Mouse (Mus musculus) neural tube, embryonic 12.5 days (tissue): Measurements from ENCODE around the gene Cecr2. TPM values are rescaled to one million over a fixed set of nuclear protein-coding genes. Genes with fewer than 3 reads are reported as not detected.

ENCODE experiments used
- ATAC-seq: fragments of 200-750 bp; cut with Nextera tagmentation; 2 replicates; pipeline ENCODE4 v1.8.0; 2017; ENCODE audit warnings: low read depth, mild to moderate bottlenecking, moderate TSS enrichment, moderate library complexity; ENCODE audit not compliant: low FRiP score
- H3K27ac ChIP-seq: fragments of 300-500 bp; sonication (generic); 2 replicates; pipeline ENCODE4 v1.5.1; 2016
- H3K27me3 ChIP-seq: fragments of 300-500 bp; sonication (generic); replicated peaks from 2 replicates; pipeline ENCODE4 v1.6.1; 2016; ENCODE audit warnings: mild to moderate bottlenecking
- H3K36me3 ChIP-seq: fragments of 300-500 bp; sonication (generic); 2 replicates; pipeline ENCODE4 v1.6.1; 2016; ENCODE audit warnings: mild to moderate bottlenecking
- H3K4me1 ChIP-seq: fragments of 300-500 bp; sonication (generic); 2 replicates; pipeline ENCODE4 v1.6.1; 2016
- H3K4me2 ChIP-seq: fragments of 300-500 bp; sonication (generic); replicated peaks from 2 replicates; pipeline ENCODE4 v1.6.1; 2016; ENCODE audit warnings: mild to moderate bottlenecking
- H3K4me3 ChIP-seq: fragments of 300-500 bp; sonication (generic); 2 replicates; pipeline ENCODE4 v1.5.1; 2016
- H3K9ac ChIP-seq: fragments of 300-500 bp; sonication (generic); 2 replicates; pipeline ENCODE4 v1.6.1; 2016; ENCODE audit warnings: mild to moderate bottlenecking
- H3K9me3 ChIP-seq: fragments of 300-500 bp; sonication (generic); 2 replicates; pipeline ENCODE4 v1.6.1; 2016; ENCODE audit warnings: mild to moderate bottlenecking
- WGBS: fragments of 180-500 bp; shearing (Covaris S2); methylation state at CpG from one replicate; pipeline ENCODE4 v1.1.7; 2016; 5-methylcytosine and 5-hydroxymethylcytosine counted together
- polyA plus RNA-seq: library from polyadenylated mRNA; unstranded; fragments of >200 nt; fragmentation: Nextera tagmentation; extraction: Ambion mirVana; gene quantifications from 2 replicates; pipeline ENCODE4 v1.2.1, GENCODE M21; 2016

Gene Cecr2
- polyA plus RNA-seq, 1 experiment from 2014 or later = 17.9 TPM

- Histone ChIP-seq H3K27me3 (no peaks in the 10 kb centered on the region), H3K9ac (no peak overlapping the region), H3K36me3 (peaks cover 21% of the 10 kb centered on the region), H3K4me1 (no peaks in the 10 kb centered on the region), H3K4me2 (no peak overlapping the region), H3K9me3 (no peaks in the 10 kb centered on the region), H3K4me3 (no peak overlapping the region), H3K27ac (no peak overlapping the region)
- WGBS = 80% methylated on average over 3 of the region's 3 CpGs
- ATAC-seq = peak; percentile 81; the same call in 1 of the 2 replicates
Measured at GRCm38 (mm10) chr6:120736566-120736965, 70.4 kb downstream of the Cecr2 start.

GRCm38 (mm10) chr6:120743130-120743529, 77.0 kb downstream of the Cecr2 start:
- H3K4me1 ChIP-seq = no peaks in the 10 kb centered on the region
- no peak for ATAC-seq
- no peak overlapping the region for H3K4me3 ChIP-seq
- H3K27ac ChIP-seq = no peak overlapping the region
- H3K9me3 ChIP-seq = no peaks in the 10 kb centered on the region
- peaks cover 10% of the 10 kb centered on the region for H3K36me3 ChIP-seq
- no peaks in the 10 kb centered on the region for H3K27me3 ChIP-seq
- WGBS = 89% methylated on average over 2 of the region's 2 CpGs
- no peak overlapping the region for H3K4me2 ChIP-seq
- no peak overlapping the region for H3K9ac ChIP-seq

- Histone ChIP-seq H3K36me3 (peaks cover 2% of the 10 kb centered on the region; the same call in 1 of the 2 replicates), H3K4me2 (no peak overlapping the region), H3K27ac (no peak overlapping the region), H3K4me3 (no peak overlapping the region), H3K27me3 (no peaks in the 10 kb centered on the region), H3K9me3 (no peaks in the 10 kb centered on the region), H3K9ac (no peak overlapping the region), H3K4me1 (no peaks in the 10 kb centered on the region)
- 94% methylated on average over 7 of the region's 7 CpGs for WGBS
- no peak for ATAC-seq
Measured at GRCm38 (mm10) chr6:120744266-120744665, 78.1 kb downstream of the Cecr2 start.

GRCm38 (mm10) chr6:120746416-120746815, 80.2 kb downstream of the Cecr2 start:
- H3K27me3 ChIP-seq = no peaks in the 10 kb centered on the region
- H3K9ac ChIP-seq = no peak overlapping the region
- H3K4me3 ChIP-seq = no peak overlapping the region
- peaks cover 11% of the 10 kb centered on the region for H3K36me3 ChIP-seq
- H3K27ac ChIP-seq = no peak overlapping the region
- no peaks in the 10 kb centered on the region for H3K9me3 ChIP-seq
- H3K4me2 ChIP-seq = no peak overlapping the region
- no peak for ATAC-seq
- WGBS = 98% methylated on average over 2 of the region's 2 CpGs
- no peaks in the 10 kb centered on the region for H3K4me1 ChIP-seq

DNA sequence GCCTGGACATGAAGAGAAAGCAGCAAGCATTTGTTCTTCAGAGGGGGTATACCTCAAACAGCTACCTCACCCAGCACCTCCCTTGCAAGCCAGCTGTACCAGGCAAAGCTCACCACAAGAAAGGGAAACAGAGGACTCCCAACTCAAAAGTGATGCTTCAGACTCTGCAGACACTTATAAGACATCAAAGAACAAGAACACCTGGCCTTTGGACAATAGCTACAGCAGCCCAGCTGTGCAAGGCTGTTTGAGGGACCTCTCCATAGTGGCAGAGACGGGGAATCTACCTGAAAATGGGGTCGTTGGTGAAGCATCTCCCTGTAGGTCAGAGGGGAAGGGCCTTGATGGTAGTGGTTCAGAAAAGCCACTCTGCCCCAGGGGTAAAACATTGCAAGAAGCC, 95.0 kb downstream of the Cecr2 start:
- no peak overlapping the region for H3K4me3 ChIP-seq
- H3K4me1 ChIP-seq = no peaks in the 10 kb centered on the region
- no peak overlapping the region for H3K9ac ChIP-seq
- no peak overlapping the region for H3K4me2 ChIP-seq
- 90% methylated on average over 2 of the region's 2 CpGs for WGBS
- no peaks in the 10 kb centered on the region for H3K9me3 ChIP-seq
- ATAC-seq = no peak
- no peaks in the 10 kb centered on the region for H3K27me3 ChIP-seq
- peaks cover 78% of the 10 kb centered on the region for H3K36me3 ChIP-seq
- no peak overlapping the region for H3K27ac ChIP-seq

DNA sequence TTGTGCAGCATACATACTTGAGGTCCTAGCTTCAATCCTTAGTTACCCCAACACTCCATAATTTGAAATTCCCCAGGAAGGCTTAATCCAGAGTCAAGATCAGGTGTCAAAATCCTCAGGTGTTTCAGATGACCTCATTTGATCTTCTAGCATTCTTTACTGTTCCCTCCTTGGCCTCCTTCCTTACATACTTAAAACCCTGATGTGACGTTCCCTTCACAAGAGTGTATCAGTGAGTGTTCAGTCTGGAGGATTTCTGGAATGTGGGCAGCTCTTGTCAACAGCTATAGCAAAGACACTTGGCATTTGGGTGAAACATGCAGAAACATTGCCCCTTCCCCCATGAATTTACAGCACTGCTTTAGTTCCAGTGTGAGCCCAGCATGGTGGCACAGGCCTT, 103.8 kb downstream of the Cecr2 start:
- Histone ChIP-seq H3K27ac (no peak overlapping the region), H3K4me2 (no peak overlapping the region), H3K4me3 (no peak overlapping the region), H3K9me3 (no peaks in the 10 kb centered on the region), H3K27me3 (no peaks in the 10 kb centered on the region), H3K36me3 (peaks cover 22% of the 10 kb centered on the region), H3K4me1 (peaks cover 26% of the 10 kb centered on the region), H3K9ac (no peak overlapping the region)
- no peak for ATAC-seq
- 85% methylated on average over 1 of the region's 1 CpGs for WGBS

- Histone ChIP-seq H3K9me3 (no peaks in the 10 kb centered on the region), H3K4me2 (no peak overlapping the region), H3K9ac (no peak overlapping the region), H3K27ac (no peak overlapping the region), H3K4me3 (no peak overlapping the region), H3K4me1 (peaks cover 26% of the 10 kb centered on the region), H3K27me3 (no peaks in the 10 kb centered on the region), H3K36me3 (peaks cover 11% of the 10 kb centered on the region)
- no peak for ATAC-seq
- 97% methylated on average over 1 of the region's 1 CpGs for WGBS
Measured at GRCm38 (mm10) chr6:120771366-120771765, 105.2 kb downstream of the Cecr2 start.

DNA sequence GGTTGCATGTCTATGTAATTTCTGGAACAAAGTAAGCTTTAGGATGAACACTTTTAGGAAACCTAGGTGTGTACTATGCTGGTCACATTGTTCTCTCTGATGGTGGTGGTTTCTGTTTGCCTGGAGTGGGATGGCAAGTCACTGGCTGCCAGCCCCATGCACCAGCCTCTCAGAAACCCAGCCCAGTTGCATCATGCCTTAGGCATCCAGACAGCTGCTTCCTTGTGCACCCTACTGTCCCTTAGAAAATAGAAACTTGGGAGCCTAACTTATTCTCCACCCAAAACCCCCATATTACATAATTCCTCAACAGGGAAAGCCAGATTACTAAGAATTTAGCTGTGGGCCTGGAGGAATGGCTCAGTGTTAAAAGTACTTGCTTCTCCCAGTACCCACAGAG, 105.9 kb downstream of the Cecr2 start:
- no peak overlapping the region for H3K9ac ChIP-seq
- H3K36me3 ChIP-seq = peaks cover 9% of the 10 kb centered on the region; the same call in 1 of the 2 replicates
- peak overlapping the region; percentile 67; the same call in 1 of the 2 replicates for H3K27ac ChIP-seq
- H3K4me2 ChIP-seq = no peak overlapping the region
- no peaks in the 10 kb centered on the region for H3K27me3 ChIP-seq
- no peak for ATAC-seq
- H3K4me3 ChIP-seq = no peak overlapping the region
- H3K4me1 ChIP-seq = peaks cover 26% of the 10 kb centered on the region
- no peaks in the 10 kb centered on the region for H3K9me3 ChIP-seq

DNA sequence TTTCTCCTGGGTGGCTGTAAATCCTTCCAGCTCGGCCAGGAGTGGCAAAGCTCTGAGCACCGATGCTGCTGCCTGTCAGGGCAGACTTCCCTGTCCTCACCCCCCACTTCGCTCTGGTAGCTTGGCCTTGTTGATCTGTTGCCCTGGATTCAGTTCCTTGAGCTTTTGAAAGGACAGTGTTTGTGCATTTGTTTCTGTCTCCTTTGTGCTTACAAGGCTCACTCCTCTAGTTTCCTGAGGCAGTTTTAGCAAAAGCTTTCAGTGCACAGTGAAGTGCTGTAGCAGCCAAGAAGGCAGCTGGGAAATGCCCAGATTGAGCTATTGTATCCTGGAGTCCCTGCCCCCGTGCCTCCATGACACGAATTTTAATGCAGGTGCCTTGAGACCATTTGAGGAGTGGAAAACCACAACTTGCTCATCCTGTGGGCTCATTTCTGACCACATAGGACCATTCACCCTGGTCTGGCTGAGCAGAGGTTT, 107.0 kb downstream of the Cecr2 start, which contains the start of gene Slc25a18:
TSS of gene Slc25a18 (plus strand) at position 430 of the 480 bp plus-strand sequence.
- 19% methylated on average over 5 of the region's 5 CpGs for WGBS
- Histone ChIP-seq H3K9me3 (no peaks in the 10 kb centered on the region), H3K36me3 (peaks cover 4% of the 10 kb centered on the region; the same call in 1 of the 2 replicates), H3K4me2 (peak within 1 kb of the TSS; percentile 27; the same call in 1 of the 2 replicates), H3K9ac (no peak within 1 kb of the TSS), H3K4me3 (no peak within 1 kb of the TSS), H3K27ac (peak within 1 kb of the TSS; percentile 67), H3K4me1 (peaks cover 26% of the 10 kb centered on the region), H3K27me3 (no peaks in the 10 kb centered on the region)
- ATAC-seq = peak; percentile 82

GRCm38 (mm10) chr6:120773763-120774162, 107.6 kb downstream of the Cecr2 start:
- Histone ChIP-seq H3K27ac (peak overlapping the region; percentile 67), H3K4me2 (peak overlapping the region; percentile 27; the same call in 1 of the 2 replicates), H3K4me3 (no peak overlapping the region), H3K27me3 (no peaks in the 10 kb centered on the region), H3K36me3 (no peaks in the 10 kb centered on the region), H3K9me3 (no peaks in the 10 kb centered on the region), H3K9ac (no peak overlapping the region), H3K4me1 (peaks cover 26% of the 10 kb centered on the region)
- 58% methylated on average over 6 of the region's 6 CpGs for WGBS
- peak; percentile 49 for ATAC-seq

DNA sequence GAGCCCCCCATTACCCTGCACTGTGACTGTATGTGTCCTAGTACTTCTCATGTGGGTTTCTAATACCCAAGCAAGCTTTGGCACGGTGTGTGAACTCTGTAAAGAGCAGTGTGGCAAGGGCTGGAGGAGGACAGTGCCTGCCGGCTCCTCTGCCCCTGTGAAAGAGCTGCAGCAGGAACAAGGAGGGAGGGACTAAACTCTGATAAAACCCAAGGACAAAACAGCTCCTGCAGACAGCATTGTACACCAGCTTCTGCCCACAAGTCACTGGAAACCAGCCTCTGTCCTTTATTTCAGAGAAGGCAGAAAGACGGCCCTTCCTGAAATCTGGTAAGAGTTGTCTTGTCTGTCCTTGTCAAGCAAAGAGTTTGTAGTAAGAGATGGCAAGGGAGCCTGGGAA, 110.1 kb downstream of the Cecr2 start:
- Histone ChIP-seq H3K4me1 (peaks cover 26% of the 10 kb centered on the region), H3K27ac (no peak overlapping the region), H3K36me3 (no peaks in the 10 kb centered on the region), H3K9me3 (no peaks in the 10 kb centered on the region), H3K27me3 (no peaks in the 10 kb centered on the region), H3K4me2 (no peak overlapping the region), H3K9ac (no peak overlapping the region), H3K4me3 (no peak overlapping the region)
- WGBS = 93% methylated on average over 3 of the region's 3 CpGs
- ATAC-seq = no peak

DNA sequence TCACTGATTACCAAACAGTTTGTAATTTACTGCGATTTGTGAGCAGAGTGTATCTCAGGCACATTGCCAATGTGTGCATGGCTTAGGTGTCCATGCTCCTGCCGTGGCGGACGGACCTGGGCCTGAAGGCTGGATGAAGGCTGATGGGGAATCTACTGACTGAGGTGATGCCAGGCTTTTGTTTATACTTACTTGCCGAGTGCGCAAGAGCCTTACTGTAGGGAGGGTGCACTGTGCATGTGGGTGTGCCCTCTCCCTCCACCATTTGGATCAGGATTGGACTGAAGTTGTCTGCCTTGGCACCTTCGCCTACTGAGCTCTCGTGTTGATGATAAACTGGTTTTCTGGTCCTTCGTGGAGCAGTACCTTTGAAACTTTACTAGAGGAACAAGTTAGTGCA, 111.4 kb downstream of the Cecr2 start:
- Histone ChIP-seq H3K27me3 (no peaks in the 10 kb centered on the region), H3K27ac (no peak overlapping the region), H3K4me2 (no peak overlapping the region), H3K36me3 (no peaks in the 10 kb centered on the region), H3K4me3 (no peak overlapping the region), H3K4me1 (peaks cover 16% of the 10 kb centered on the region), H3K9me3 (no peaks in the 10 kb centered on the region), H3K9ac (no peak overlapping the region)
- no peak for ATAC-seq
- WGBS = 90% methylated on average over 9 of the region's 9 CpGs

GRCm38 (mm10) chr6:120778226-120778625, 112.1 kb downstream of the Cecr2 start:
- H3K27me3 ChIP-seq = no peaks in the 10 kb centered on the region
- 53% methylated on average over 3 of the region's 3 CpGs for WGBS
- no peak overlapping the region for H3K27ac ChIP-seq

More at GRCm38 (mm10) chr6:120778226-120778625, 112.1 kb downstream of the Cecr2 start:
- Histone ChIP-seq H3K4me1 (peaks cover 11% of the 10 kb centered on the region), H3K36me3 (no peaks in the 10 kb centered on the region), H3K9ac (no peak overlapping the region), H3K4me3 (no peak overlapping the region), H3K9me3 (no peaks in the 10 kb centered on the region), H3K4me2 (no peak overlapping the region)
- ATAC-seq = no peak
